Mouse (Mus musculus) intestine, embryonic 15.5 days (tissue): Measurements from ENCODE around the gene Cpeb2. TPM values are rescaled to one million over a fixed set of nuclear protein-coding genes. Genes with fewer than 3 reads are reported as not detected.

Experiments used
- ATAC-seq: fragments of 200-750 bp; cut with Nextera tagmentation; 2 replicates; pipeline ENCODE4 v1.8.0; 2017; ENCODE audit warnings: moderate TSS enrichment, moderate library complexity
- H3K27ac ChIP-seq: fragments of 300-500 bp; sonication (generic); 2 replicates; pipeline ENCODE4 v1.5.1; 2015; ENCODE audit warnings: mild to moderate bottlenecking, inconsistent platforms
- H3K27me3 ChIP-seq: fragments of 300-500 bp; sonication (generic); replicated peaks from 2 replicates; pipeline ENCODE4 v1.6.1; 2015; ENCODE audit warnings: inconsistent platforms
- H3K36me3 ChIP-seq: fragments of 300-500 bp; sonication (generic); 2 replicates; pipeline ENCODE4 v1.6.1; 2015; ENCODE audit warnings: inconsistent platforms
- H3K4me1 ChIP-seq: fragments of 300-500 bp; sonication (generic); replicated peaks from 2 replicates; pipeline ENCODE4 v1.6.1; 2015; ENCODE audit warnings: inconsistent platforms
- H3K4me2 ChIP-seq: fragments of 300-500 bp; sonication (generic); replicated peaks from 2 replicates; pipeline ENCODE4 v1.6.1; 2015; ENCODE audit warnings: mild to moderate bottlenecking, inconsistent platforms
- H3K4me3 ChIP-seq: fragments of 300-500 bp; sonication (generic); replicated peaks from 2 replicates; pipeline ENCODE4 v1.5.1; 2015; ENCODE audit warnings: inconsistent platforms
- H3K9ac ChIP-seq: fragments of 300-500 bp; sonication (generic); 2 replicates; pipeline ENCODE4 v1.6.1; 2015; ENCODE audit warnings: inconsistent platforms
- H3K9me3 ChIP-seq: fragments of 300-500 bp; sonication (generic); 2 replicates; pipeline ENCODE4 v1.6.1; 2016; ENCODE audit warnings: inconsistent platforms
- WGBS: fragments of 180-500 bp; shearing (Covaris S2); methylation state at CpG from one replicate; pipeline ENCODE4 v1.1.7; 2015; 5-methylcytosine and 5-hydroxymethylcytosine counted together
- polyA plus RNA-seq: library from polyadenylated mRNA; unstranded; fragments of >200 nt; fragmentation: Nextera tagmentation; extraction: Ambion mirVana; gene quantifications from 2 replicates; pipeline ENCODE4 v1.2.1, GENCODE M21; 2015

Gene Cpeb2
- polyA plus RNA-seq, 1 experiment from 2014 or later: 2.4 TPM

DNA sequence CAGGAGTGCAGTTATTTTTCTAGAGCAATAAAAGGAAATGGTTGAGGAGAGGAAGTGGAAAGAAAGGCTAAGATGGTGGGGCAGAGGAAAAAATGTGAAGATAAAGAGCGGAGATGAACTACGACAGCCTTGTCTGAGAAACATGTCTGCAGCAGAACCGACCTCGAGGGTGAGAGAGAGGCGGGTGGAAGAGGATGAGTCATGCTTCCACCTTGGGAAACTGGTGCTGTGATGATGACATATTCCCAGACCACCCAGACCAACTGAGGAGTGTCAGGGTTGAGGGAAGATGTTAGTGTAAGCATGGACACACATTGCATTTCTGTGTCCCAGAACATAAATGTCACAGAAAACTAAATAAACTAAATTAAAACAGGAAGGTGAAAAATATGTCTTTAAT is 5.4 kb upstream of the Cpeb2 start:
- no peak overlapping the region for H3K9ac ChIP-seq
- no peaks in the 10 kb centered on the region for H3K36me3 ChIP-seq
- H3K27ac ChIP-seq: no peak overlapping the region
- H3K4me2 ChIP-seq: no peak overlapping the region
- no peak overlapping the region for H3K4me3 ChIP-seq
- H3K9me3 ChIP-seq: no peaks in the 10 kb centered on the region
- ATAC-seq: no peak
- 48% methylated on average over 5 of the region's 5 CpGs for WGBS
- no peaks in the 10 kb centered on the region for H3K4me1 ChIP-seq
- no peaks in the 10 kb centered on the region for H3K27me3 ChIP-seq

DNA sequence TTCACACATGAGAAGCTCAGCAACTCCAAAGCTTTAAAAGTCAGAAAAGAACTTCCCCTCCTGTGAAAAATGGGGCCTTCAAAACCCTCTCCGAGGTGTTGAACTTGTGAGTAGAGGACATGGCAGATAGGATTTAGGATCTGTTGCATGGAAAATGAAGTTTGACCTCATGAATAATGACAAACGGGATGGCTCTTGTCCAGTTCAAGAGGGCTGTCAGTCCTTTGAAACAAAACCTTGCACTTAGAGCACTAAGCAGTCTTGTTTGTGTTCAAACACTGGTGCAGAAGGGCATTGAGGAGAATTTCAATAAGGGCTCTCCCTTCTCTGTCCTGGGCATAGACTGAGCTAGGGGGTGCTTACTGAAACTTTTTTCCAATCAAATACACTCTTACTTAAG is 1.9 kb upstream of the Cpeb2 start:
- Histone ChIP-seq H3K27me3 (no peaks in the 10 kb centered on the region), H3K4me1 (no peaks in the 10 kb centered on the region), H3K27ac (no peak overlapping the region), H3K4me3 (no peak overlapping the region), H3K9me3 (no peaks in the 10 kb centered on the region), H3K4me2 (no peak overlapping the region), H3K36me3 (no peaks in the 10 kb centered on the region), H3K9ac (no peak overlapping the region)
- no peak for ATAC-seq
- WGBS: 68% methylated on average over 2 of the region's 2 CpGs

DNA sequence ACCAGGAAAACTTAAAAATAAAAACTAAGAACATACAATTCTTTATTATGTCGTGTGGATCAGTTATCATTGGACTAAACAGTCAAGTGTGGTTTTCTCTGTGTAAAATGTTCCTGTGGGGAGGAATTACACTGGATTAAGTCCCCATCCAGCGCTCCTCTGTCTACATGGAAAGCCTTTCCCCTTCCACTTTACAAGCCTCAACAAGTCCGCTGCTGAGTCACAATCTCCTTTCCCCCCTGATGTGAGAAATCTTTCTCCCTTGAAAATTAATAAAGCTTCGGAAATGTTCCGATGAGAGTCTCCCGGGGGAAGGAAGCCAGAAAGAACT is 856 bp upstream of the Cpeb2 start:
- Histone ChIP-seq H3K36me3 (no peaks in the 10 kb centered on the region), H3K9me3 (no peaks in the 10 kb centered on the region), H3K4me3 (peak overlapping the region; percentile 74), H3K27me3 (no peaks in the 10 kb centered on the region), H3K4me2 (peak overlapping the region; percentile 93), H3K27ac (peak overlapping the region; percentile 98), H3K9ac (peak overlapping the region; percentile 91), H3K4me1 (no peaks in the 10 kb centered on the region)
- 2% methylated on average over 6 of the region's 6 CpGs for WGBS
- ATAC-seq: no peak

DNA sequence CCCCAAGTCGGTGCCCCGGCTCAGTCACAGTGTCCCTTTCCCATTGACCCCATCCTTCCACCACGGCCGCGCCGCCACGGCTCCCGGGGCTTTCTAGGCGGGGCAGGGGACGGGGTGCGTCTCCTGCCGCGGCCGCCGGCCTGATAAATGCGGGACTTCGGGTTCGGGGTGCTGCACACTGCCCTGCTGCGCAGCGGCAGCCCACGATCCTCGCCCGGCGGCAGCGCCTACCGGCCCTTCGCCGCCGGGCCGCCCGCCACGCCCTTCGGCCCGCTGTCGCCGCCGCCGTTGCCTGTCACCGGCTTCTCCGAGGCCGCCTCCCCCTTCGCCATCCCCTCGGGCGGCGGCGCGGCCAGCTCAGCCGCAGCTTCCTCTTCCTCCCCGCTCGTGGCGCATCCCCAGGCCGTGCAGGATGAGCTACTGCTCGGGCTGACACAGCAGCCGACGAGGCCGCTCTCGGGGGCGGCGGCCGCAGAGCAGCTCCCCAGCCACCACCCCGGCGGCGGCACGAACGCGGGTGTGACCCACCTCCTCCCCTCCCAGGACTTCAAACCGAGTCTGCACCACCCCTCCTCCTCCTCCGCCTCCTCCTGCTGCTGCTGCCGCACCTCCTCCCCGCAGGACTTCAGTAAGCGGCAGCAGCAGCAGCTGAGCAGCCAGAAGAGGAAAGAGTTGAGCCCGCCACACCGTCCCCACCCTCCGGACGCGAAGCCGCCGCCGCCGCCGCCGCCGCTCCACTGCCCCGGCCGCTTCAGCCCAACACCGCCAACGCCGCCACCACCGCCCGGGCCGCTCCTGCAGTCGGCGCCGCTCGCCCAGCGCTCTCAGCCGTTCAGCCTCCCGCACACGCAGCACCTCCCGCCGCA is 579 bp downstream of the Cpeb2 start:
- peak overlapping the region; percentile 93 for H3K4me2 ChIP-seq
- whole genome bisulfite sequencing: under 1% methylated on average over 78 of the region's 101 CpGs
- H3K9ac ChIP-seq: peak overlapping the region; percentile 91

DNA sequence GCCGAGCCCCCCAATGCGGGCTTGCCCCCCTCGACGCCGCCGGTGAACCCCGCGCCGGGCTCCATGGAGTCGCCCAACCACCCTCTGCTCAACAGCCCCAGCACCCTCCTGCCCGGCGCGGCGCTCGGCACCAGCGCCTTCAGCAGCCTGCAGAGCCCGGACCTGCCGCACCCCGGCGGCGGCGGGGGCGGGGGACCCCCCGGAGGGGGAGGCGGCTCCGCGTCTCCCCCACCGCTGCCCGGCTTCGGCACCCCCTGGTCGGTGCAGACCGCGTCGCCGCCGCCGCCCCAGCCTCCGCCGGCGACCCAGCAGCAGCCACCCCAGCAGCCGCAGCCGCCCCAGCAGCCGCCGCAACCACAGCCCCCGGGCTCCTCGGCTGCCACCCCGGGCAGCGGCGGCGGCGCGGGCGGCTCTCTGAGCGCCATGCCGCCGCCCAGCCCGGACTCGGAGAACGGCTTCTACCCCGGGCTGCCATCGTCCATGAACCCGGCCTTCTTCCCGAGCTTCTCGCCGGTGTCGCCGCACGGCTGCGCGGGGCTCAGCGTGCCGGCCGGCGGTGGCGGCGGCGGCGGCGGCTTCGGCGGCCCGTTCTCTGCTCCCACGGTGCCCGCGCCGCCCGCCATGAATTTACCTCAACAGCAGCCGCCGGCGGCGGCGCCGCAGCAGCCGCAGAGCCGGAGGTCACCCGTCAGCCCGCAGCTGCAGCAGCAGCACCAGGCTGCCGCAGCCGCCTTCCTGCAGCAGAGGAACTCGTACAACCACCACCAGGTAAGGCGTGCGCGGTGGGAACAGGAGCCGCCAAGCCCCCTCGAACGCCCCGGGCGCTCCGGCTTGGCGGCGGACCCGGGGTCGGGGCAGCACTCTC is 1.6 kb downstream of the Cpeb2 start:
- Histone ChIP-seq H3K27me3 (no peaks in the 10 kb centered on the region), H3K9ac (peak overlapping the region; percentile 91), H3K36me3 (no peaks in the 10 kb centered on the region), H3K4me3 (peak overlapping the region; percentile 74), H3K27ac (peak overlapping the region; percentile 98), H3K4me1 (no peaks in the 10 kb centered on the region), H3K9me3 (no peaks in the 10 kb centered on the region), H3K4me2 (peak overlapping the region; percentile 93)
- WGBS: under 1% methylated on average over 68 of the region's 113 CpGs
- peak; percentile 32 for ATAC-seq

More for the DNA sequence above, 579 bp downstream of the Cpeb2 start:
- Histone ChIP-seq H3K36me3 (no peaks in the 10 kb centered on the region), H3K4me1 (no peaks in the 10 kb centered on the region), H3K4me3 (peak overlapping the region; percentile 74), H3K27me3 (no peaks in the 10 kb centered on the region), H3K27ac (peak overlapping the region; percentile 98), H3K9me3 (no peaks in the 10 kb centered on the region)
- peak; percentile 57 for ATAC-seq

DNA sequence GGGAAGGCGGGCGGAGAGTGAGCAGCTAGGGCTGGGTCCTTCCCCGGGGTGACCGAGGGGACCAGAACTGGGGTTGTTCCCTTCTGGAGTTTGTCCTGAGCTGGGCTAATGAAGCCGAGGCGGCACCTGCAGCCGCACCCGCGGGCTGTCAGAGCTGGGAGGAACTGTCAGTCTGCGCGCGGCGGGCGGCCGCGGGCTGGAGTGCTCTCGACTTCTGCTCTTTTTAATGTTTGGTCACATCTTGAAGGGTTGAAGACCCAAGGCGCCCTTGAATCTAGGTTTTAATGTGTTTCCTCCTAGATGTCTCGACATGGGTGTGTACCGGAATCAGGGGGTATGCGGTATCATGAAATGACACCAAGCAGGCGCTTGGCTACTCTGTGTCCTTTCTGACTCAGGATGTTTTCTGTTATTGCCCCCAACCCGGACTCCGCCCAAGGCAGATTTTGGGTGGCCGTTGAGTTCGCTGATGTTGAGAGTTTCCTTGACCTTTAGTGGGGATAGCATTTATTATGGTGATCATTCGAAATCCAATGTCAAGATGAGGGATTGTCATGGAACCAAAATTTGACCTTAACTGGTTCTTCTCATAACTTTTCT is 2.3 kb downstream of the Cpeb2 start:
- Histone ChIP-seq H3K4me3 (peak overlapping the region; percentile 74), H3K27ac (peak overlapping the region; percentile 98), H3K4me1 (no peaks in the 10 kb centered on the region), H3K4me2 (peak overlapping the region; percentile 93), H3K9ac (peak overlapping the region; percentile 91), H3K36me3 (no peaks in the 10 kb centered on the region), H3K9me3 (no peaks in the 10 kb centered on the region), H3K27me3 (no peaks in the 10 kb centered on the region)
- WGBS: 2% methylated on average over 27 of the region's 27 CpGs
- ATAC-seq: peak; percentile 9

DNA sequence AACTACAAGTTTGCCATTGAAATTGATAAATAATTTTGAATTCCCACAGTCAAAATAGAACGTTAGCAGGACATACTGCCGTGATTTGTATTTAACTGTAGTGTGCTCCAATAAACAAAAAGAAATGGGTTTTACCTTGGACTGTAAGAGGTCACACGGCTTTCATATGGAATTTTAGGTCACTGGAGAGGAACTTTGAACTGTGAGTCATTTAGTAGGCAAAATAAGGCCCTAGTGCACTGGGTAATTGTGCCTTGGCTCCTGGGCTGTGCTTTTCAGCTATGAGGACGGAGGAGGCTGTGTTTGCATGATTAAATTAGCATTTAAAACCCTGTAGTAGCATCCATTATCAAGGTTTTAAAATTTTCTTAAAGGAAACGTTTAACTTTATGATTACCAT is 3.0 kb downstream of the Cpeb2 start:
- Histone ChIP-seq H3K27ac (no peak overlapping the region), H3K27me3 (no peaks in the 10 kb centered on the region), H3K9ac (no peak overlapping the region), H3K9me3 (no peaks in the 10 kb centered on the region), H3K4me1 (no peaks in the 10 kb centered on the region), H3K4me3 (no peak overlapping the region), H3K4me2 (peak overlapping the region; percentile 93), H3K36me3 (no peaks in the 10 kb centered on the region)
- 37% methylated on average over 5 of the region's 5 CpGs for WGBS
- ATAC-seq: no peak

DNA sequence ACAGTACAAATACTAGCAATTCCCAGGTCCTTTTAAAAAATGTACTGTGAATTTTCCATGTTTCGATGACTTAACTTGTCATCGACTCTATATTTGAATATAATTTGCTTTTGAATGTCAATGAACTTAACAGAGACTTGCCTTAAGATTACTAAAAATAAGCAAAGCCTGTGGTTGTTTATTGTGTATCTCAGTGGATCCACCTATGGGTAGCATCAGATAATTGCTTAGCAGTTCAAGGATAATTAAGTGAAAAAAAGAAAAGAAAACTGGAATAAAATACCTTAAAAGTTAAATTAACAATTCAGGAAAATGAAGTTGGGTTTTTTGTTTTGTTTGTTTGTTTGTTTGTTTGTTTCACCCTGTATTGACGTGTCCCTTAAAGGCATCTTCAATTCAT is 3.5 kb downstream of the Cpeb2 start:
- no peak overlapping the region for H3K4me2 ChIP-seq
- H3K4me1 ChIP-seq: no peaks in the 10 kb centered on the region
- H3K27me3 ChIP-seq: no peaks in the 10 kb centered on the region
- no peak overlapping the region for H3K4me3 ChIP-seq
- no peaks in the 10 kb centered on the region for H3K9me3 ChIP-seq
- ATAC-seq: no peak
- H3K27ac ChIP-seq: no peak overlapping the region
- no peak overlapping the region for H3K9ac ChIP-seq
- H3K36me3 ChIP-seq: no peaks in the 10 kb centered on the region
- WGBS: 75% methylated on average over 3 of the region's 3 CpGs

DNA sequence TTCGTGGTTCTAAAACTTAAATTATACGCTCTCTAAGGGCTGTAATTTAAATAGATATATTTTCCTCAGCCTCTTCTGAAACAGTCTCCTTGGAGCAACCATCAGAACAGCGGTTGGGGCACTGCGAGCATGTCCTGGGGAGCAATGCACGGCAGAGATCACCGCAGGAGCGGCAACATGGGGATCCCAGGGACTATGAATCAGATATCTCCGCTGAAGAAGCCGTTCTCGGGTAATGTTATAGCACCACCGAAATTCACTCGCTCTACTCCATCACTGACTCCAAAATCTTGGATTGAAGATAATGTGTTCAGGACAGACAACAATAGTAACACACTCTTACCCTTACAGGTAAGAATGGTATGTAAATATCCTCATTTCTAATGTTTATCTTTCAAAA is 4.3 kb downstream of the Cpeb2 start:
- H3K9me3 ChIP-seq: no peaks in the 10 kb centered on the region
- 82% methylated on average over 12 of the region's 12 CpGs for WGBS
- H3K4me3 ChIP-seq: no peak overlapping the region
- H3K27me3 ChIP-seq: no peaks in the 10 kb centered on the region
- H3K4me2 ChIP-seq: no peak overlapping the region
- no peaks in the 10 kb centered on the region for H3K4me1 ChIP-seq
- H3K27ac ChIP-seq: no peak overlapping the region
- H3K9ac ChIP-seq: no peak overlapping the region
- no peaks in the 10 kb centered on the region for H3K36me3 ChIP-seq
- no peak for ATAC-seq

DNA sequence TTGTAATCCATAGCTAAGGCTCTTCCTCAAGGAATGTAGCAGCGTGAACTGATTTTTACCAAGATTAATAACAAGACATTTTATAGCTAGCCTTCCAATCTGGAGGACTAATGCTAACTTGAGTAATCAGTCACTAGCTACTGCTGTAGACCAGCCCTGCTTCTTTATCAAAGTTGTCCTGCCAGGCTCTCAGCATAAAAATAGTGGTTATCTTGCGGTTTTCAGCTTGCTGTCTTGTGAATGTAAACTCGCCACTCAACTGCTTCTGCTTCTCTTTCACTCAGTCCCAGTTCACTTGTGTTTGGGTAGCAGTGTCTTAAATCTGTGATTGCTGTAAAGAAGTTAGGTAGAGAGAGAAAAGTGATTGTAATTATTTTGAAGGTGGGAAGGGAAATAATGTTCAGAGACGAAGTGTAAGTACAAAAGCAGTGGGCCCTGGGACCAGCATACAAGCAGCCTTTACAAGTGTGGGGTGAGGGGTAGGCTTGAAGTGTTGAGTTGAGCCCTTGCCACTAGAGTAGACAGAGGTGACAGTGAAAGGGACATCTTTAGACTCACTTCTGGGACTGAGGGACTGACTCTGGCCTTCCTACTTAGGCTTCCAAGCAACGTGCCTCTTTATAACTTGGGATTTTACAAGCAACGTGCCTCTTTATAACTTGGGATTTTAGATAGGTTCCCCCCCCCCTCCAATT is 6.3 kb downstream of the Cpeb2 start:
- H3K4me3 ChIP-seq: no peak overlapping the region
- no peaks in the 10 kb centered on the region for H3K9me3 ChIP-seq
- H3K36me3 ChIP-seq: no peaks in the 10 kb centered on the region
- WGBS: 79% methylated on average over 6 of the region's 6 CpGs
- no peak overlapping the region for H3K9ac ChIP-seq
- H3K4me2 ChIP-seq: no peak overlapping the region
- ATAC-seq: no peak
- H3K27ac ChIP-seq: no peak overlapping the region
- H3K27me3 ChIP-seq: no peaks in the 10 kb centered on the region
- H3K4me1 ChIP-seq: no peaks in the 10 kb centered on the region

DNA sequence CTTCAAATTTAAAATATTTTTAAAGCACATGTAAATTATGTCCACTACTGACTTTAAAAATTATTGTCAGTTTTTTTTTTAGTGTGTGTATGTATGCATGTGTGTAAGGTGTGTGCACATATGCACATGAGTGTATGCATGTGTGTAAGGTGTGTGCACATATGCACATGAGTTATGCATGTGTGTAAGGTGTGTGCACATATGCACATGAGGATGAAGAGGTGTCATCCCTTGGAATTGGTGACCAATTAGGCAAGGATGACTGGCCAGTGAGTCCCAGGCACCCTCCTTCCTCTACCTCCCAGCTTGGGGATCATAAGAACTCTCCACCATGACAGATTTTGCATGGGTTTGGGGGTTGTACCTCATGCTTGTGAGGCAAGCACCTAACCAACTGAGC is 7.8 kb downstream of the Cpeb2 start:
- H3K27ac ChIP-seq: no peak overlapping the region
- no peak overlapping the region for H3K9ac ChIP-seq
- no peaks in the 10 kb centered on the region for H3K27me3 ChIP-seq
- H3K4me1 ChIP-seq: no peaks in the 10 kb centered on the region
- H3K36me3 ChIP-seq: no peaks in the 10 kb centered on the region
- H3K4me2 ChIP-seq: no peak overlapping the region
- H3K4me3 ChIP-seq: no peak overlapping the region
- no peak for ATAC-seq
- H3K9me3 ChIP-seq: no peaks in the 10 kb centered on the region

DNA sequence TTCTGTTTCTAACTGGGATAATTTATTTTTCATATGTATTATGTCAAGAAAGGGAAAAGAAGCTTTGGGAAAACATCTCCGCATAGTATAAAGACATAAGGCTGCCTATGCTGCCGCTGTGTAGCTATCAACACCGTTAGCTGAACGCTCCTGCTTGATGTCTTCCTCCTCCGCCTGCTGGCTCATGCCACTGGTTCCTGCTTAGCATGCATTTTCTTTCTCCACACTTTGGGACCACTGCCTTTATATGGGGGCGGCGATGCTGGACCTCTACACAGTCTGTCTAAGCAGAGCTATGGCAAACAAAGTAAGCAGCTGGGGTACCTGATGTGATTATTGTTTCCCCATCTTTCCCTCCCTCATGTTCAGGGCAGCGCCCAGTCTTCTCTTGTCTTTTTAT is 13.3 kb downstream of the Cpeb2 start:
- Histone ChIP-seq H3K4me1 (no peaks in the 10 kb centered on the region), H3K9me3 (no peaks in the 10 kb centered on the region), H3K36me3 (no peaks in the 10 kb centered on the region), H3K27me3 (no peaks in the 10 kb centered on the region), H3K27ac (no peak overlapping the region), H3K4me3 (no peak overlapping the region), H3K4me2 (no peak overlapping the region), H3K9ac (no peak overlapping the region)
- WGBS: 92% methylated on average over 8 of the region's 8 CpGs
- no peak for ATAC-seq
